In the genomic region with DNA sequence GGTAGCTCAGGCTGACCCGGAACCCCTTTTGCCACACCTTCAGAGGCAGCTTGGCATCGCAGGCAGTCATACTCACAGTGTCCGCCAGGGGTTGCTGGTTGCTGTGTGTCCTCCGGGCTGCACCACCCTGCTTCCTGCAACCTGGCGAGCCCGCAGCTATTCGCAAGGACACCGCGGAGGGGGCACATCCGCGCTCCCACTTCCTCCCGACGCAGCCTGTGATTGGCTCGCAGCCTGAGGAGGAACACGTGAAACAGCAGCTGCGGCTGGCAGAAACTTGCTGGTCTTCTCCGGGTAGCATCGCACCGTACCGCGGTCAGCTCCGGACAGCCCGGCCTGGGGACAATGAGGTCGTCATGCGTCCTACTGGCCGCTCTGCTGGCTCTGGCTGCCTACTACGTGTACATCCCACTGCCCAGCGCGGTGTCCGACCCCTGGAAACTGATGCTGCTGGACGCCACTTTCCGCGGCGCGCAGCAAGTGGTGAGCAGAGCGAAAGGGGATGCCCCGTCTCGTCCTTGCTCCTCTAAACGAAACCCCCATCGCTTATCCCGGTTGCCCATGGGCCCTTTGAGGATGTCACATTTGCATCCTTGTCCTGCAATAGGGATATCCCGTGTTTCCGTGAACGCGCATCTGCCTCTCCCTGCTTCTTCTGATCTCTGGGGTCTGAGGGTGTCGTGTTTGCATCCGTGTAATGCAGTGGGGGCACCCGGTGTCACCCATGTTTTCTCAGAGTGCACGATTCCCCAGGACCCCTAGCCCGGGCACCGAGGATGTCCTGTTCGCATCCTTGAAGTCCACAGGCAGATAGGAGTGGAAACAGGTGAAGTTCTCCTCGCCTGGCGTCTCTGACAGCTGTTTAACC, we compare ENCODE assay signal across 7 mouse cellular contexts. TPM values are rescaled to one million over a fixed set of nuclear protein-coding genes. Genes with fewer than 3 reads are reported as not detected.
DNase-seq lines count a peak whose midpoint lies in the region; ATAC-seq lines count a peak whose summit lies in the region.

A gene (plus strand): TSS at position 233 of the 868 bp plus-strand sequence.

- H3K36me3 ChIP-seq in embryonic facial prominence, embryonic 10.5 days (replicated peaks), result no peaks in the 10 kb centered on the region
- H3K36me3 ChIP-seq in limb, embryonic 10.5 days, result no peaks in the 10 kb centered on the region
- no peaks in the 10 kb centered on the region for H3K36me3 ChIP-seq in midbrain, embryonic 13.5 days

- under 1% methylated on average over 54 of the region's 54 CpGs for WGBS in embryonic facial prominence, embryonic 10.5 days
- 1% methylated on average over 54 of the region's 54 CpGs for WGBS in limb, embryonic 10.5 days
- 1% methylated on average over 54 of the region's 54 CpGs for WGBS in midbrain, embryonic 13.5 days

- H3K4me2 ChIP-seq in midbrain, embryonic 13.5 days (replicated peaks), result peak within 1 kb of the TSS; percentile 94

- peak; percentile 96 for DNase-seq in adrenal gland, postnatal 10 days
- peak; percentile 96 for DNase-seq in embryonic facial prominence, embryonic 10.5 days (ENCODE audit: low spot score)
- peak; percentile 97 for DNase-seq in kidney, adult 11 months
- peak; percentile 91 for DNase-seq in limb, embryonic 10.5 days (ENCODE audit: low spot score)
- peak; percentile 82 for DNase-seq in spleen, adult 12 weeks (ENCODE audit: low spot score)

- peak within 1 kb of the TSS; percentile 83 for H3K4me3 ChIP-seq in embryonic facial prominence, embryonic 10.5 days
- H3K4me3 ChIP-seq in limb, embryonic 10.5 days, result peak within 1 kb of the TSS; percentile 68
- peak within 1 kb of the TSS; percentile 74 for H3K4me3 ChIP-seq in midbrain, embryonic 13.5 days (replicated peaks)

- H3K27me3 ChIP-seq in embryonic facial prominence, embryonic 10.5 days (replicated peaks; ENCODE audit: low read depth, poor library complexity, severe bottlenecking), result peaks cover 15% of the 10 kb centered on the region
- H3K27me3 ChIP-seq in limb, embryonic 10.5 days (ENCODE audit: low read depth, poor library complexity, severe bottlenecking), result peaks cover 4% of the 10 kb centered on the region; the same call in 1 of the 2 replicates
- H3K27me3 ChIP-seq in midbrain, embryonic 13.5 days, result 0 out of 2 replicates have a peak, but pooled peaks cover 3% of the 10 kb centered on the region

- H3K9ac ChIP-seq in midbrain, embryonic 13.5 days (replicated peaks), result peak within 1 kb of the TSS; percentile 78

- H3K27ac ChIP-seq in embryonic facial prominence, embryonic 10.5 days (replicated peaks), result peak within 1 kb of the TSS; percentile 80
- peak within 1 kb of the TSS; percentile 65 for H3K27ac ChIP-seq in limb, embryonic 10.5 days
- H3K27ac ChIP-seq in midbrain, embryonic 13.5 days, result 0 out of 2 replicates have a peak within 1 kb of the TSS, but pooled peaks have one; percentile 22

- peak; percentile 97 for ATAC-seq in granulocyte monocyte progenitor cell, adult 5-6 weeks (replicated peaks; ENCODE audit: poor library complexity, severe bottlenecking)
- peak; percentile 100 for ATAC-seq in midbrain, embryonic 13.5 days

- H3K4me1 ChIP-seq in embryonic facial prominence, embryonic 10.5 days, result peaks cover 10% of the 10 kb centered on the region
- H3K4me1 ChIP-seq in limb, embryonic 10.5 days, result peaks cover 10% of the 10 kb centered on the region; the same call in 1 of the 2 replicates
- peaks cover 9% of the 10 kb centered on the region; the same call in 1 of the 2 replicates for H3K4me1 ChIP-seq in midbrain, embryonic 13.5 days (replicated peaks)

- H3K9me3 ChIP-seq in embryonic facial prominence, embryonic 10.5 days, result no peaks in the 10 kb centered on the region
- no peaks in the 10 kb centered on the region for H3K9me3 ChIP-seq in limb, embryonic 10.5 days (replicated peaks)
- no peaks in the 10 kb centered on the region for H3K9me3 ChIP-seq in midbrain, embryonic 13.5 days

RNA-seq across cellular contexts. Expression of the gene that starts here (rescaled TPM):
- 10 to 100 TPM; 65.9 to 80.9 TPM for total RNA-seq in adrenal gland, postnatal 10 days (2021)
- 4.2 and 4.6 TPM in 2 replicates for polyA plus RNA-seq in embryonic facial prominence, embryonic 10.5 days (2016; fragmentation: Nextera tagmentation; extraction: Ambion mirVana)
- total RNA-seq in granulocyte monocyte progenitor cell, adult 5-6 weeks (2014; fragmentation: Nextera tagmentation), result 9.9 and 14.0 TPM in 2 replicates
- 16.8 and 17.7 TPM in 2 replicates for total RNA-seq in granulocyte monocyte progenitor cell, adult 5-6 weeks (2017)
- 3.0 and 3.8 TPM in 2 replicates for polyA plus RNA-seq in limb, embryonic 10.5 days (2016; fragmentation: Nextera tagmentation; extraction: Ambion mirVana)
- polyA plus RNA-seq in midbrain, embryonic 13.5 days (2015; fragmentation: Nextera tagmentation; extraction: Ambion mirVana), result 4.8 and 5.1 TPM in 2 replicates

Comparison
In these comparisons a context has a peak if more than half of its experiments do, and no peak if none do; other contexts are left out.
1. Peak in every context shown above with its lines: DNase-seq, ATAC-seq, H3K4me3 ChIP-seq and H3K27ac ChIP-seq.
2. H3K27ac ChIP-seq: peak in every context shown above with its lines; median percentile 80 in embryonic facial prominence, embryonic 10.5 days; 65 in limb, embryonic 10.5 days; 22 in midbrain, embryonic 13.5 days.